In genomic region chr12:29527048-29527761, GRCm38 (mm10) we compare ENCODE assay signal across 9 mouse cellular contexts. TPM values are rescaled to one million over a fixed set of nuclear protein-coding genes. Genes with fewer than 3 reads are reported as not detected.
DNase-seq lines count a peak whose midpoint lies in the region; ATAC-seq and TF ChIP-seq lines count a peak whose summit lies in the region.
"Had no signal": no experiment of that assay in that cellular context is flagged by ENCODE, and none has a peak within 500 bp of the region (broad histone marks: within the 10 kb centered on the region; RNA-seq: fewer than 3 reads in every experiment).

No protein-coding gene starts in this region.

- no peak for TF ChIP-seq CTCF in CH12.LX (conservative IDR thresholded peaks at IDR 0.05 in 1 of 2, IDR thresholded peaks at IDR 0.05 in 1 of 2; ENCODE audit: low read depth in 2 of 2, low read length in 2 of 2)
- no peak for TF ChIP-seq CTCF in embryonic fibroblast, embryonic 13.5 days (IDR thresholded peaks at IDR 0.05; ENCODE audit: borderline replicate concordance, insufficient read depth, low read length)

- TF ChIP-seq EP300 in CH12.LX (IDR thresholded peaks at IDR 0.05; ENCODE audit: low read length), result no peak

- WGBS in midbrain, embryonic 11.5 days, result under 1% methylated on average over 27 of the region's 27 CpGs
- WGBS in kidney, embryonic 14.5 days, result 1% methylated on average over 27 of the region's 27 CpGs

- peak overlapping the region; percentile 8; the same call in 1 of the 2 replicates for H3K4me2 ChIP-seq in CH12.LX (ENCODE audit: insufficient read depth, low read depth, poor library complexity, severe bottlenecking)
- H3K4me2 ChIP-seq in midbrain, embryonic 11.5 days, result peak overlapping the region; percentile 62
- H3K4me2 ChIP-seq in kidney, embryonic 14.5 days (replicated peaks; ENCODE audit: low read depth, low read length), result no peak overlapping the region; the same call in 1 of the 2 replicates

- in situ Hi-C loops in CH12.LX (cut with MboI; ENCODE audit: low pct_ligation_motif_present, low pct_unique_long_range_greater_than_20kb, low sequenced_read_pairs), result no loop called here

- ATAC-seq in midbrain, embryonic 11.5 days (ENCODE audit: low FRiP score), result peak; percentile 80
- ATAC-seq in kidney, embryonic 14.5 days (ENCODE audit: low FRiP score, low TSS enrichment), result no peak

- no peak overlapping the region for H3K4me3 ChIP-seq in CH12.LX (replicated peaks in 1 of 3; ENCODE audit: low read depth in 2 of 3, low read length in 2 of 3, poor library complexity in 1 of 3)
- H3K4me3 ChIP-seq in embryonic fibroblast, embryonic 13.5 days (ENCODE audit: insufficient read depth, low read length), result peak overlapping the region; percentile 12
- H3K4me3 ChIP-seq in midbrain, embryonic 11.5 days (ENCODE audit: low read depth, low read length), result peak overlapping the region; percentile 33
- H3K4me3 ChIP-seq in kidney, embryonic 14.5 days (ENCODE audit: low read length), result no peak overlapping the region; the same call in 1 of the 2 replicates
- H3K4me3 ChIP-seq: myocyte had no signal

- dilution Hi-C loops in CH12.LX (cut with MboI; ENCODE audit: extremely low pct_ligation_motif_present, extremely low pct_unique_long_range_greater_than_20kb, low sequenced_read_pairs), result no loop called here

- no peak for TF ChIP-seq POLR2A in CH12.LX (IDR thresholded peaks at IDR 0.05; ENCODE audit: low read depth, low read length)
- no peak for TF ChIP-seq POLR2A in embryonic fibroblast, embryonic 13.5 days (IDR thresholded peaks at IDR 0.05; ENCODE audit: low read depth, low read length)

- H3K27me3 ChIP-seq in CH12.LX (replicated peaks), result no peaks in the 10 kb centered on the region
- H3K27me3 ChIP-seq in midbrain, embryonic 11.5 days (ENCODE audit: control insufficient read depth, insufficient read depth, low read length), result peaks cover 3% of the 10 kb centered on the region
- peaks cover 22% of the 10 kb centered on the region for H3K27me3 ChIP-seq in kidney, embryonic 14.5 days (ENCODE audit: control insufficient read depth, insufficient read depth, low read length)

- H3K27ac ChIP-seq in CH12.LX (ENCODE audit: insufficient read depth, low read depth), result no peak overlapping the region
- H3K27ac ChIP-seq in embryonic fibroblast, embryonic 13.5 days (ENCODE audit: insufficient read depth, low read length), result no peak overlapping the region
- H3K27ac ChIP-seq in midbrain, embryonic 11.5 days (ENCODE audit: low read depth, low read length), result peak overlapping the region; percentile 94
- H3K27ac ChIP-seq in kidney, embryonic 14.5 days (ENCODE audit: low read depth, low read length), result no peak overlapping the region

- no peaks in the 10 kb centered on the region for H3K9me3 ChIP-seq in CH12.LX (replicated peaks; ENCODE audit: low read length)
- no peaks in the 10 kb centered on the region for H3K9me3 ChIP-seq in midbrain, embryonic 11.5 days (ENCODE audit: control insufficient read depth, low read length)
- H3K9me3 ChIP-seq in kidney, embryonic 14.5 days (ENCODE audit: control insufficient read depth, low read length), result no peaks in the 10 kb centered on the region

- no peaks in the 10 kb centered on the region for H3K79me2 ChIP-seq in CH12.LX (replicated peaks; ENCODE audit: control insufficient read depth, extremely low read depth, insufficient read depth, poor library complexity, severe bottlenecking)

- H3K9ac ChIP-seq in CH12.LX (ENCODE audit: insufficient read depth, low read depth), result no peak overlapping the region
- peak overlapping the region; percentile 61 for H3K9ac ChIP-seq in midbrain, embryonic 11.5 days (ENCODE audit: low read length)
- no peak overlapping the region for H3K9ac ChIP-seq in kidney, embryonic 14.5 days (ENCODE audit: low read depth, low read length)

- H3K4me1 ChIP-seq in CH12.LX (ENCODE audit: control insufficient read depth in 1 of 2, insufficient read depth in 2 of 2), result no peaks in the 10 kb centered on the region
- H3K4me1 ChIP-seq in embryonic fibroblast, embryonic 13.5 days (ENCODE audit: control insufficient read depth, insufficient read depth, low read length), result no peaks in the 10 kb centered on the region
- peaks cover 21% of the 10 kb centered on the region; the same call in 1 of the 2 replicates for H3K4me1 ChIP-seq in midbrain, embryonic 11.5 days (ENCODE audit: control insufficient read depth, insufficient read depth, low read length)
- H3K4me1 ChIP-seq in kidney, embryonic 14.5 days (ENCODE audit: control insufficient read depth, insufficient read depth, low read length), result no peaks in the 10 kb centered on the region

- no peak for TF ChIP-seq RAD21 in CH12.LX (IDR thresholded peaks at IDR 0.05; ENCODE audit: low read depth, low read length)

- DNase-seq in CH12.LX (ENCODE audit: extremely low read depth) (no peak), R1 (ENCODE audit: low read depth, low spot score) (peak; percentile 62)
- DNase-seq in layer of hippocampus, adult 11-12 months (ENCODE audit: low spot score), result peak; percentile 72
- peak; percentile 97 for DNase-seq in midbrain, embryonic 11.5 days (ENCODE audit: low spot score, missing footprints)
- DNase-seq in T-cell, adult 2 months (ENCODE audit: low spot score), result no peak
- DNase-seq in ovary, postnatal 10 days (ENCODE audit: low spot score), result no peak

- no peaks in the 10 kb centered on the region for H3K36me3 ChIP-seq in CH12.LX (replicated peaks in 1 of 2; ENCODE audit: control insufficient read depth in 1 of 2, insufficient read depth in 1 of 2, low read length in 1 of 2)
- H3K36me3 ChIP-seq in midbrain, embryonic 11.5 days (ENCODE audit: control insufficient read depth, insufficient read depth, low read length), result no peaks in the 10 kb centered on the region
- H3K36me3 ChIP-seq in kidney, embryonic 14.5 days (ENCODE audit: control insufficient read depth, insufficient read depth, low read length), result no peaks in the 10 kb centered on the region

TF ChIP-seq in CH12.LX, 34 proteins besides CTCF, POLR2A, EP300 and RAD21:
- no peak for TF ChIP-seq MAFK (IDR thresholded peaks at IDR 0.05; ENCODE audit: insufficient replicate concordance, low read length)
- TF ChIP-seq USF2 (conservative IDR thresholded peaks at IDR 0.05; ENCODE audit: low read depth, low read length), result no peak
- no peak for TF ChIP-seq BHLHE40 (IDR thresholded peaks at IDR 0.05; ENCODE audit: low read depth, low read length)
- TF ChIP-seq USF1 (IDR thresholded peaks at IDR 0.05; ENCODE audit: low read depth, low read length), result no peak
- no peak for TF ChIP-seq POLR2AphosphoS2 (IDR thresholded peaks at IDR 0.05; ENCODE audit: low read depth, low read length)
- no peak for TF ChIP-seq ETS1 (conservative IDR thresholded peaks at IDR 0.05; ENCODE audit: low read depth, low read length)
- TF ChIP-seq TCF12 (IDR thresholded peaks at IDR 0.05; ENCODE audit: low read depth, low read length), result no peak
- TF ChIP-seq RCOR1 (conservative IDR thresholded peaks at IDR 0.05; ENCODE audit: low read depth, low read length), result no peak
- no peak for TF ChIP-seq ELF1 (IDR thresholded peaks at IDR 0.05; ENCODE audit: low read depth, low read length)

RNA-seq across cellular contexts. Expression of gene Myt1l, which starts 1.0 kb away (rescaled TPM):
- 1.1 and 1.2 TPM in 2 replicates for total RNA-seq in CH12.LX (2012; rRNA removed)
- total RNA-seq in CH12.LX (2014; rRNA removed), result not detected in 2 replicates
- polyA plus RNA-seq in CH12.LX (2012; ENCODE audit: insufficient read length, low read depth), result 0.31 and 0.44 TPM in 2 replicates
- not detected in 2 replicates for polyA plus RNA-seq in embryonic fibroblast, embryonic 13.5 days (2011; ENCODE audit: insufficient read length, low read depth, missing spikeins)
- polyA plus RNA-seq in midbrain, embryonic 11.5 days (2014; fragmentation: Nextera tagmentation; extraction: Ambion mirVana), result 13.3 and 13.5 TPM in 2 replicates
- not detected in 2 replicates for polyA plus RNA-seq in kidney, embryonic 14.5 days (2014; fragmentation: Nextera tagmentation; extraction: Ambion mirVana)

Comparison
In these comparisons a context has a peak if more than half of its experiments do, and no peak if none do; other contexts are left out.
1. DNase-seq: peak in R1 (single experiment), layer of hippocampus, adult 11-12 months (single experiment) and midbrain, embryonic 11.5 days (single experiment); none in CH12.LX (single experiment), T-cell, adult 2 months (single experiment) and ovary, postnatal 10 days (single experiment).
2. H3K4me3 ChIP-seq: peak in embryonic fibroblast, embryonic 13.5 days (single experiment) and midbrain, embryonic 11.5 days (single experiment); none in CH12.LX (0 of 3) and kidney, embryonic 14.5 days (single experiment).